Mouse (Mus musculus): ENCODE data around the gene Mslnl. TPM values are rescaled to one million over a fixed set of nuclear protein-coding genes. Genes with fewer than 3 reads are reported as not detected.

Mslnl gene
- polyA plus RNA-seq, 1 experiment from 2014 or later: not detected

GRCm38 (mm10) chr17:25769331-25769730 is 33.5 kb downstream of the Mslnl start:
- Histone ChIP-seq H3K4me2 (ENCODE audit: low read length) (no peak overlapping the region), H3K27ac (replicated peaks in 1 of 2; ENCODE audit: control insufficient read depth in 1 of 2, insufficient read depth in 1 of 2, low read depth in 2 of 2, low read length in 2 of 2) (no peak overlapping the region), H3K27me3 (ENCODE audit: control insufficient read depth, insufficient read depth, low read length) (no peaks in the 10 kb centered on the region; the same call in 1 of the 2 replicates), H3K36me3 (ENCODE audit: control insufficient read depth, insufficient read depth, low read length) (no peaks in the 10 kb centered on the region), H3K4me3 (ENCODE audit: control insufficient read depth in 1 of 2, insufficient read depth in 1 of 2, low read depth in 1 of 2, low read length in 2 of 2) (no peak overlapping the region), H3K9me3 (ENCODE audit: control insufficient read depth, low read length) (no peaks in the 10 kb centered on the region), H3K9ac (ENCODE audit: low read length) (no peak overlapping the region), H3K4me1 (ENCODE audit: control insufficient read depth in 2 of 2, insufficient read depth in 2 of 2, low read length in 2 of 2) (peaks cover 3% of the 10 kb centered on the region in 2 experiments)
- ATAC-seq (ENCODE audit: insufficient number of reproducible peaks, insufficient read depth, low FRiP score, low read depth): no peak
- WGBS: 61% methylated on average over 9 of the region's 9 CpGs

GRCm38 (mm10) chr17:25773549-25774120 is 37.8 kb downstream of the Mslnl start, which contains the start of gene Narfl:
Gene Narfl (plus strand): TSS chr17:25773776.
- peak; percentile 67 for ATAC-seq (ENCODE audit: insufficient number of reproducible peaks, insufficient read depth, low FRiP score, low read depth)
- Histone ChIP-seq H3K27ac (replicated peaks in 1 of 2; ENCODE audit: control insufficient read depth in 1 of 2, insufficient read depth in 1 of 2, low read depth in 2 of 2, low read length in 2 of 2) (peak within 1 kb of the TSS; percentile 20 to 39; a peak in 1 of 4 replicates), H3K4me3 (ENCODE audit: control insufficient read depth in 1 of 2, insufficient read depth in 1 of 2, low read depth in 1 of 2, low read length in 2 of 2) (peak within 1 kb of the TSS; percentile 72 to 75), H3K27me3 (ENCODE audit: control insufficient read depth, insufficient read depth, low read length) (no peaks in the 10 kb centered on the region), H3K4me2 (ENCODE audit: low read length) (peak within 1 kb of the TSS; percentile 77), H3K36me3 (ENCODE audit: control insufficient read depth, insufficient read depth, low read length) (peaks cover 20% of the 10 kb centered on the region), H3K4me1 (ENCODE audit: control insufficient read depth in 2 of 2, insufficient read depth in 2 of 2, low read length in 2 of 2) (peaks cover 5 to 8% of the 10 kb centered on the region in 2 experiments), H3K9me3 (ENCODE audit: control insufficient read depth, low read length) (no peaks in the 10 kb centered on the region), H3K9ac (ENCODE audit: low read length) (peak within 1 kb of the TSS; percentile 90)
- under 1% methylated on average over 37 of the region's 37 CpGs for WGBS

GRCm38 (mm10) chr17:25775318-25776062 is 39.6 kb downstream of the Mslnl start:
- 82% methylated on average over 10 of the region's 10 CpGs for WGBS
- ATAC-seq (ENCODE audit: insufficient number of reproducible peaks, insufficient read depth, low FRiP score, low read depth): no peak
- Histone ChIP-seq H3K4me3 (ENCODE audit: control insufficient read depth in 1 of 2, insufficient read depth in 1 of 2, low read depth in 1 of 2, low read length in 2 of 2) (no peak overlapping the region), H3K27ac (replicated peaks in 1 of 2; ENCODE audit: control insufficient read depth in 1 of 2, insufficient read depth in 1 of 2, low read depth in 2 of 2, low read length in 2 of 2) (no peak overlapping the region), H3K4me1 (ENCODE audit: control insufficient read depth in 2 of 2, insufficient read depth in 2 of 2, low read length in 2 of 2) (peaks cover 5 to 8% of the 10 kb centered on the region in 2 experiments), H3K9me3 (ENCODE audit: control insufficient read depth, low read length) (no peaks in the 10 kb centered on the region), H3K27me3 (ENCODE audit: control insufficient read depth, insufficient read depth, low read length) (no peaks in the 10 kb centered on the region), H3K9ac (ENCODE audit: low read length) (no peak overlapping the region), H3K36me3 (ENCODE audit: control insufficient read depth, insufficient read depth, low read length) (peaks cover 38% of the 10 kb centered on the region), H3K4me2 (ENCODE audit: low read length) (no peak overlapping the region)

- no peaks in the 10 kb centered on the region for H3K27me3 ChIP-seq (ENCODE audit: control insufficient read depth, insufficient read depth, low read length)
- H3K36me3 ChIP-seq (ENCODE audit: control insufficient read depth, insufficient read depth, low read length): peaks cover 63% of the 10 kb centered on the region
- no peak overlapping the region for H3K9ac ChIP-seq (ENCODE audit: low read length)
- ATAC-seq (ENCODE audit: insufficient number of reproducible peaks, insufficient read depth, low FRiP score, low read depth): no peak
- no peaks in the 10 kb centered on the region for H3K9me3 ChIP-seq (ENCODE audit: control insufficient read depth, low read length)
- H3K4me1 ChIP-seq (ENCODE audit: control insufficient read depth in 2 of 2, insufficient read depth in 2 of 2, low read length in 2 of 2): peaks cover 5 to 10% of the 10 kb centered on the region in 2 experiments
- no peak overlapping the region for H3K4me2 ChIP-seq (ENCODE audit: low read length)
- no peak overlapping the region for H3K27ac ChIP-seq (replicated peaks in 1 of 2; ENCODE audit: control insufficient read depth in 1 of 2, insufficient read depth in 1 of 2, low read depth in 2 of 2, low read length in 2 of 2)
- no peak overlapping the region for H3K4me3 ChIP-seq (ENCODE audit: control insufficient read depth in 1 of 2, insufficient read depth in 1 of 2, low read depth in 1 of 2, low read length in 2 of 2)
- WGBS: 94% methylated on average over 5 of the region's 5 CpGs
Measured at GRCm38 (mm10) chr17:25777948-25778347, 42.1 kb downstream of the Mslnl start.

- Histone ChIP-seq H3K4me1 (ENCODE audit: control insufficient read depth in 2 of 2, insufficient read depth in 2 of 2, low read length in 2 of 2) (peaks cover 9 to 22% of the 10 kb centered on the region in 2 experiments), H3K36me3 (ENCODE audit: control insufficient read depth, insufficient read depth, low read length) (peaks cover 76% of the 10 kb centered on the region), H3K9me3 (ENCODE audit: control insufficient read depth, low read length) (no peaks in the 10 kb centered on the region), H3K4me3 (ENCODE audit: control insufficient read depth in 1 of 2, insufficient read depth in 1 of 2, low read depth in 1 of 2, low read length in 2 of 2) (no peak overlapping the region), H3K4me2 (ENCODE audit: low read length) (no peak overlapping the region), H3K9ac (ENCODE audit: low read length) (no peak overlapping the region), H3K27me3 (ENCODE audit: control insufficient read depth, insufficient read depth, low read length) (no peaks in the 10 kb centered on the region), H3K27ac (replicated peaks in 1 of 2; ENCODE audit: control insufficient read depth in 1 of 2, insufficient read depth in 1 of 2, low read depth in 2 of 2, low read length in 2 of 2) (no peak overlapping the region)
- WGBS: 81% methylated on average over 6 of the region's 6 CpGs
- ATAC-seq (ENCODE audit: insufficient number of reproducible peaks, insufficient read depth, low FRiP score, low read depth): no peak
Measured at GRCm38 (mm10) chr17:25781339-25781738, 45.5 kb downstream of the Mslnl start.

- peak overlapping the region; percentile 3 for H3K9ac ChIP-seq (ENCODE audit: low read length)
- no peak for ATAC-seq (ENCODE audit: insufficient number of reproducible peaks, insufficient read depth, low FRiP score, low read depth)
- H3K4me1 ChIP-seq (ENCODE audit: control insufficient read depth in 2 of 2, insufficient read depth in 2 of 2, low read length in 2 of 2): peaks cover 9 to 22% of the 10 kb centered on the region in 2 experiments
- 59% methylated on average over 7 of the region's 7 CpGs for WGBS
- no peaks in the 10 kb centered on the region for H3K27me3 ChIP-seq (ENCODE audit: control insufficient read depth, insufficient read depth, low read length)
- no peaks in the 10 kb centered on the region for H3K9me3 ChIP-seq (ENCODE audit: control insufficient read depth, low read length)
- peaks cover 72% of the 10 kb centered on the region for H3K36me3 ChIP-seq (ENCODE audit: control insufficient read depth, insufficient read depth, low read length)
- H3K27ac ChIP-seq (replicated peaks in 1 of 2; ENCODE audit: control insufficient read depth in 1 of 2, insufficient read depth in 1 of 2, low read depth in 2 of 2, low read length in 2 of 2): peak overlapping the region; percentile 34 to 48; a peak in 1 of 4 replicates
- H3K4me3 ChIP-seq (ENCODE audit: control insufficient read depth in 1 of 2, insufficient read depth in 1 of 2, low read depth in 1 of 2, low read length in 2 of 2): no peak overlapping the region
- H3K4me2 ChIP-seq (ENCODE audit: low read length): no peak overlapping the region
Measured at GRCm38 (mm10) chr17:25783086-25783485, 47.2 kb downstream of the Mslnl start.

GRCm38 (mm10) chr17:25783861-25784574 is 48.2 kb downstream of the Mslnl start:
- Histone ChIP-seq H3K4me1 (ENCODE audit: control insufficient read depth in 2 of 2, insufficient read depth in 2 of 2, low read length in 2 of 2) (peaks cover 9 to 22% of the 10 kb centered on the region in 2 experiments), H3K27ac (replicated peaks in 1 of 2; ENCODE audit: control insufficient read depth in 1 of 2, insufficient read depth in 1 of 2, low read depth in 2 of 2, low read length in 2 of 2) (no peak overlapping the region), H3K9ac (ENCODE audit: low read length) (peak overlapping the region; percentile 83), H3K27me3 (ENCODE audit: control insufficient read depth, insufficient read depth, low read length) (no peaks in the 10 kb centered on the region), H3K9me3 (ENCODE audit: control insufficient read depth, low read length) (no peaks in the 10 kb centered on the region), H3K36me3 (ENCODE audit: control insufficient read depth, insufficient read depth, low read length) (peaks cover 69% of the 10 kb centered on the region), H3K4me3 (ENCODE audit: control insufficient read depth in 1 of 2, insufficient read depth in 1 of 2, low read depth in 1 of 2, low read length in 2 of 2) (peak overlapping the region; percentile 60 to 92), H3K4me2 (ENCODE audit: low read length) (peak overlapping the region; percentile 86)
- 81% methylated on average over 15 of the region's 15 CpGs for WGBS
- no peak for ATAC-seq (ENCODE audit: insufficient number of reproducible peaks, insufficient read depth, low FRiP score, low read depth)
